Mouse (Mus musculus): ENCODE measurements around the gene Gm10271.

- TF ChIP-seq GATA1 (IDR thresholded peaks at IDR 0.05; ENCODE audit: borderline replicate concordance, low read length): no peak
- no peak for TF ChIP-seq FLI1 (IDR thresholded peaks at IDR 0.05; ENCODE audit: low read length)
Measured at GRCm38 (mm10) chr10:116916581-116916980, 55.8 kb downstream of the Gm10271 start.

All from megakaryocyte, embryonic 14.5 days (primary cell).